Mouse (Mus musculus) lung, embryonic 14.5 days (tissue): ENCODE measurements around the gene Rgl1. TPM values are rescaled to one million over a fixed set of nuclear protein-coding genes. Genes with fewer than 3 reads are reported as not detected.

Source experiments
- ATAC-seq: fragments of 200-750 bp; cut with Nextera tagmentation; 2 replicates; pipeline ENCODE4 v1.8.0; 2017; ENCODE audit warnings: mild to moderate bottlenecking, moderate TSS enrichment, moderate library complexity; ENCODE audit not compliant: insufficient read depth
- DNase-seq: peaks from one replicate; pipeline ENCODE4 v3.0.0-alpha.2; 2015
- H3K27ac ChIP-seq: fragments of 300-500 bp; sonication (generic); 2 replicates; pipeline ENCODE4 v1.5.1; 2014; ENCODE audit warnings: low read depth, mild to moderate bottlenecking, moderate library complexity
- H3K27me3 ChIP-seq: fragments of 300-500 bp; sonication (generic); 2 replicates; pipeline ENCODE4 v1.6.1; 2014; ENCODE audit warnings: low read length, control low read depth; ENCODE audit not compliant: insufficient read depth
- H3K36me3 ChIP-seq: fragments of 300-500 bp; sonication (generic); 2 replicates; pipeline ENCODE4 v1.6.1; 2014; ENCODE audit warnings: control low read depth; ENCODE audit not compliant: insufficient read depth
- H3K4me1 ChIP-seq: fragments of 300-500 bp; sonication (generic); 2 replicates; pipeline ENCODE4 v1.6.1; 2014; ENCODE audit warnings: antibody characterized with exemption, control low read depth; ENCODE audit not compliant: insufficient read depth
- H3K4me2 ChIP-seq: fragments of 300-500 bp; sonication (generic); 2 replicates; pipeline ENCODE4 v1.6.1; 2014; ENCODE audit warnings: mild to moderate bottlenecking
- H3K4me3 ChIP-seq: fragments of 300-500 bp; sonication (generic); 2 replicates; pipeline ENCODE4 v1.5.1; 2014; ENCODE audit warnings: low read depth, low read length
- H3K9ac ChIP-seq: fragments of 300-500 bp; sonication (generic); 2 replicates; pipeline ENCODE4 v1.6.1; 2014
- H3K9me3 ChIP-seq: fragments of 300-500 bp; sonication (generic); 2 replicates; pipeline ENCODE4 v1.6.1; 2016; ENCODE audit warnings: low read depth, low read length, control low read depth
- CTCF ChIP-seq: IDR thresholded peaks from 2 replicates; pipeline ENCODE4 v1.5.1; 2016; ENCODE audit warnings: antibody characterized with exemption, low read depth
- WGBS: fragments of 180-500 bp; shearing (Covaris S2); extraction: QIAGEN DNeasy Blood & Tissue Kit; methylation state at CpG from one replicate; pipeline ENCODE4 v1.1.7; 2014; 5-methylcytosine and 5-hydroxymethylcytosine counted together
- polyA plus RNA-seq: library from polyadenylated mRNA; unstranded; fragments of >200 nt; fragmentation: Nextera tagmentation; extraction: Ambion mirVana; gene quantifications from 2 replicates; pipeline ENCODE4 v1.2.1, GENCODE M21; 2014

Gene Rgl1
- polyA plus RNA-seq, 1 experiment from 2014 or later: 46.7 TPM

DNA sequence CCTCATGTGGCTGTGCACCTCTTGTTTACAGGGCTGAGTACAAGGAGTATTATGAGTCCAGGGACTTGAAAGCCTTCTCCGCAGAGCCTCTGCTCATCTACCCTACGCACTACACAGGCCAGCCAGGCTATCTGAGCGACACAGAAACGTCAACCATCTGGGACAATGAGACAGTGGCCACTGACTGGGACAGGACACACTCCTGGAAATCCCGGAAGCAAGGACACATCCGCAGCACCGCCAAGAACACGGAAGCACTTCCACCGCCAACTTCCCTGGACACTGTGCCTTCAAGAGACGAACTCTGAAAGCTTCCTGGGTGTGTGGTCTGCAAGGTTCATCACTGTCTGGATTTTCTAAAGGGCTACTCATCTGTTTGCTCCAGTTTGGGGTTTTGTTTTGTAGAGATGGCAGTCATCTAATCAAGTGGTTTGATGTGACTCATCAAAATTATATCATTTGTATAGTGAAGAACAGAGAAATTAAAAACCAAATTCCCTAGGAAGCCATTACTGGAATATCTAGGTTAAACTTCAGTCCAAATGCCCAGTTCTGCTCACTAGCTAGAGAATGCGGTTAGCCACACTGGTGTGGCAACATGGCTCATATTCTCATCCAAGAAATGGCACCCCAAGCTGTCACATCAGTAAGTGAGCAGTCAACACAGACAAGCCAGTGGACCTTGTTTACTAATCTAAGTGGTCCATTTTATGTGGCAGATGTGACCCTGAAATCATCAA, 257.5 kb downstream of the Rgl1 start:
- H3K9ac ChIP-seq: no peak overlapping the region
- H3K4me1 ChIP-seq: no peaks in the 10 kb centered on the region
- H3K36me3 ChIP-seq: no peaks in the 10 kb centered on the region
- ATAC-seq: no peak
- H3K27ac ChIP-seq: no peak overlapping the region
- no peak overlapping the region for H3K4me3 ChIP-seq
- 89% methylated on average over 11 of the region's 11 CpGs for WGBS
- no peaks in the 10 kb centered on the region for H3K9me3 ChIP-seq
- H3K27me3 ChIP-seq: no peaks in the 10 kb centered on the region
- no peak for TF ChIP-seq CTCF
- no peak for DNase-seq
- H3K4me2 ChIP-seq: no peak overlapping the region

GRCm38 (mm10) chr1:152506726-152507125, 259.4 kb downstream of the Rgl1 start:
- no peak for DNase-seq
- WGBS: 91% methylated on average over 7 of the region's 7 CpGs
- TF ChIP-seq CTCF: no peak
- Histone ChIP-seq H3K36me3 (no peaks in the 10 kb centered on the region), H3K9me3 (no peaks in the 10 kb centered on the region), H3K4me1 (no peaks in the 10 kb centered on the region), H3K27ac (no peak overlapping the region), H3K9ac (no peak overlapping the region), H3K27me3 (no peaks in the 10 kb centered on the region), H3K4me2 (no peak overlapping the region), H3K4me3 (no peak overlapping the region)
- no peak for ATAC-seq

GRCm38 (mm10) chr1:152506175-152506574, 260.0 kb downstream of the Rgl1 start:
- Histone ChIP-seq H3K27me3 (no peaks in the 10 kb centered on the region), H3K27ac (no peak overlapping the region), H3K4me2 (no peak overlapping the region), H3K4me3 (no peak overlapping the region), H3K9me3 (no peaks in the 10 kb centered on the region), H3K36me3 (no peaks in the 10 kb centered on the region), H3K9ac (no peak overlapping the region), H3K4me1 (no peaks in the 10 kb centered on the region)
- WGBS: 84% methylated on average over 5 of the region's 5 CpGs
- TF ChIP-seq CTCF: no peak
- ATAC-seq: no peak
- no peak for DNase-seq

- Histone ChIP-seq H3K4me3 (no peak overlapping the region), H3K9me3 (no peaks in the 10 kb centered on the region), H3K4me2 (no peak overlapping the region), H3K27me3 (no peaks in the 10 kb centered on the region), H3K9ac (no peak overlapping the region), H3K36me3 (no peaks in the 10 kb centered on the region), H3K4me1 (no peaks in the 10 kb centered on the region; the same call in 1 of the 2 replicates), H3K27ac (no peak overlapping the region)
- ATAC-seq (no peak), DNase-seq (no peak)
- whole genome bisulfite sequencing: 75% methylated on average over 12 of the region's 12 CpGs
- no peak for TF ChIP-seq CTCF
Measured at GRCm38 (mm10) chr1:152499802-152500201, 266.3 kb downstream of the Rgl1 start.

- no peaks in the 10 kb centered on the region for H3K36me3 ChIP-seq
- no peaks in the 10 kb centered on the region; the same call in 1 of the 2 replicates for H3K4me1 ChIP-seq
- WGBS: 32% methylated on average over 11 of the region's 11 CpGs
- no peak overlapping the region for H3K4me3 ChIP-seq
- H3K4me2 ChIP-seq: peak overlapping the region; percentile 21; the same call in 1 of the 2 replicates
- ATAC-seq: peak; percentile 41; the same call in 1 of the 2 replicates
- no peak overlapping the region for H3K27ac ChIP-seq
- H3K9me3 ChIP-seq: no peaks in the 10 kb centered on the region
- no peaks in the 10 kb centered on the region for H3K27me3 ChIP-seq
- peak overlapping the region; percentile 14; the same call in 1 of the 2 replicates for H3K9ac ChIP-seq
- no peak for TF ChIP-seq CTCF
- peak; percentile 26 for DNase-seq
Measured at GRCm38 (mm10) chr1:152497581-152497980, 268.6 kb downstream of the Rgl1 start.

DNA sequence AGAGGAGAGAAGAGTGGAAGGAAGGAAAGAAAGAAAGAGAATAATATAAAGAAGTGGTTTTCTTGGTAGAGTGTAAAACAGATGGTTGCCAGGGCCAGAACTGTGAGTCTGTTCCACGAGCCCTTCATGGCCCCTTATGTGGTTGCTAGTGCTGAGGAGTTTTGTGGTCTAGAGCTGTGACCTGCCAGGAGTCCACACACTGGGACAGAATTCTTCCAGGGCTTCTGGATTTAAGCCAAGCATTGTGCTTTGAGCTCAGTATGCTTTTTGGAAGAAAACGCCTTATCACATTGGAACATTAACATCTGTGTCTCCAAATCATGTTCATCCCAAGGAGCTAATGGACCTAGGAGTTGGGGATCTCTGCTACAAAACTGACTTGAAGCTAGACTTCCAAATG, 269.3 kb downstream of the Rgl1 start:
- 54% methylated on average over 2 of the region's 2 CpGs for WGBS
- no peak overlapping the region for H3K27ac ChIP-seq
- no peak overlapping the region for H3K4me2 ChIP-seq
- DNase-seq (peak; percentile 65), ATAC-seq (no peak)
- no peaks in the 10 kb centered on the region for H3K36me3 ChIP-seq
- no peak overlapping the region for H3K4me3 ChIP-seq
- no peaks in the 10 kb centered on the region; the same call in 1 of the 2 replicates for H3K4me1 ChIP-seq
- H3K27me3 ChIP-seq: no peaks in the 10 kb centered on the region
- H3K9ac ChIP-seq: no peak overlapping the region
- TF ChIP-seq CTCF: no peak
- no peaks in the 10 kb centered on the region for H3K9me3 ChIP-seq

DNA sequence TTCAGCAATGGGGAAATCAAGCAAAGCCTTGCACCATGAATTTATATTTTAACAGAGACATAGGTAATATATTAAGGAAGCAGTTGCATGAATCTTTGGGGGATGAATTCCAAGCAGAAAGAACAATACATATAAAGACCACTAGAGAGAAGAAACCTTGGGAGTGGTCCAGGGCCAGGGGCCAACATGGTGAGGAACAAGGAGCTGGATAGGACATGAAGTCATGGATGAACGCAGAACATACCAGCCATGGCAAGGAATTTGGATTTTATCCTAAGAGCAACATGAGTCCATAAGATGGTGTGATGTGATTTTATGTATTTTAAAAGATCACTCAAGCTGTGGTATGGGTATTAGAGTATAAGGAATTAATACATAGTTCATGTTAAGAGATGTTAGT, 273.9 kb downstream of the Rgl1 start:
- DNase-seq (no peak), ATAC-seq (no peak)
- no peak overlapping the region for H3K4me3 ChIP-seq
- no peaks in the 10 kb centered on the region for H3K36me3 ChIP-seq
- WGBS: 98% methylated on average over 1 of the region's 1 CpGs
- TF ChIP-seq CTCF: no peak
- H3K9me3 ChIP-seq: no peaks in the 10 kb centered on the region
- H3K4me1 ChIP-seq: no peaks in the 10 kb centered on the region
- H3K27me3 ChIP-seq: no peaks in the 10 kb centered on the region
- H3K9ac ChIP-seq: no peak overlapping the region
- H3K4me2 ChIP-seq: no peak overlapping the region
- no peak overlapping the region for H3K27ac ChIP-seq
